Mouse (Mus musculus) intestine, embryonic 15.5 days (tissue): ENCODE data around the gene Ciao2a. TPM values are rescaled to one million over a fixed set of nuclear protein-coding genes. Genes with fewer than 3 reads are reported as not detected.

Experiments used
- ATAC-seq: fragments of 200-750 bp; cut with Nextera tagmentation; 2 replicates; pipeline ENCODE4 v1.8.0; 2017; ENCODE audit warnings: moderate TSS enrichment, moderate library complexity
- H3K27ac ChIP-seq: fragments of 300-500 bp; sonication (generic); 2 replicates; pipeline ENCODE4 v1.5.1; 2015; ENCODE audit warnings: mild to moderate bottlenecking, inconsistent platforms
- H3K27me3 ChIP-seq: fragments of 300-500 bp; sonication (generic); replicated peaks from 2 replicates; pipeline ENCODE4 v1.6.1; 2015; ENCODE audit warnings: inconsistent platforms
- H3K36me3 ChIP-seq: fragments of 300-500 bp; sonication (generic); 2 replicates; pipeline ENCODE4 v1.6.1; 2015; ENCODE audit warnings: inconsistent platforms
- H3K4me1 ChIP-seq: fragments of 300-500 bp; sonication (generic); replicated peaks from 2 replicates; pipeline ENCODE4 v1.6.1; 2015; ENCODE audit warnings: inconsistent platforms
- H3K4me2 ChIP-seq: fragments of 300-500 bp; sonication (generic); replicated peaks from 2 replicates; pipeline ENCODE4 v1.6.1; 2015; ENCODE audit warnings: mild to moderate bottlenecking, inconsistent platforms
- H3K4me3 ChIP-seq: fragments of 300-500 bp; sonication (generic); replicated peaks from 2 replicates; pipeline ENCODE4 v1.5.1; 2015; ENCODE audit warnings: inconsistent platforms
- H3K9ac ChIP-seq: fragments of 300-500 bp; sonication (generic); 2 replicates; pipeline ENCODE4 v1.6.1; 2015; ENCODE audit warnings: inconsistent platforms
- H3K9me3 ChIP-seq: fragments of 300-500 bp; sonication (generic); 2 replicates; pipeline ENCODE4 v1.6.1; 2016; ENCODE audit warnings: inconsistent platforms
- WGBS: fragments of 180-500 bp; shearing (Covaris S2); methylation state at CpG from one replicate; pipeline ENCODE4 v1.1.7; 2015; 5-methylcytosine and 5-hydroxymethylcytosine counted together
- polyA plus RNA-seq: library from polyadenylated mRNA; unstranded; fragments of >200 nt; fragmentation: Nextera tagmentation; extraction: Ambion mirVana; gene quantifications from 2 replicates; pipeline ENCODE4 v1.2.1, GENCODE M21; 2015

Gene Ciao2a
- polyA plus RNA-seq, 1 experiment from 2014 or later, result 218 TPM

DNA sequence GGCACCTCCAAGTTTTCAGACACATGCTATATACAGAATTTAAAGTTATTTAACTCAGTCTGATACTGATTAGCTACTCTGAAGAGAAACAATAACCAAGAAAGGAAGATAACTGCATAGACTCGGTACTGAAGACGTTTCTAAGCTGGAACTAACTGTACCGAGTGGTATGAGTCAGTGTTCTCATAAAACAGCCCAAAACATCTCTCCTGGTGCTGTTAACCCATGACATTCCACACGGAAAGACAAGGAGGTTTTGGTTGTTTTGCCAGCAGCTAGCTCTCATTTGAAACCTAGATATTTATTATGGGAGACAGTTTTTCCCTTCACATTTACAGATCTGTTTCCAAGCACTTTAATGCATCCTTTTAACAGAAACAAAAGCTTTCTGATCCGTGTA lies 2.8 kb upstream of the Ciao2a start:
- 3% methylated on average over 5 of the region's 5 CpGs for WGBS
- no peaks in the 10 kb centered on the region for H3K27me3 ChIP-seq
- ATAC-seq, result no peak
- H3K4me3 ChIP-seq, result peak overlapping the region; percentile 71
- H3K4me1 ChIP-seq, result peaks cover 9% of the 10 kb centered on the region
- H3K27ac ChIP-seq, result peak overlapping the region; percentile 92
- H3K9ac ChIP-seq, result peak overlapping the region; percentile 81
- H3K4me2 ChIP-seq, result peak overlapping the region; percentile 66
- H3K36me3 ChIP-seq, result no peaks in the 10 kb centered on the region
- no peaks in the 10 kb centered on the region for H3K9me3 ChIP-seq

DNA sequence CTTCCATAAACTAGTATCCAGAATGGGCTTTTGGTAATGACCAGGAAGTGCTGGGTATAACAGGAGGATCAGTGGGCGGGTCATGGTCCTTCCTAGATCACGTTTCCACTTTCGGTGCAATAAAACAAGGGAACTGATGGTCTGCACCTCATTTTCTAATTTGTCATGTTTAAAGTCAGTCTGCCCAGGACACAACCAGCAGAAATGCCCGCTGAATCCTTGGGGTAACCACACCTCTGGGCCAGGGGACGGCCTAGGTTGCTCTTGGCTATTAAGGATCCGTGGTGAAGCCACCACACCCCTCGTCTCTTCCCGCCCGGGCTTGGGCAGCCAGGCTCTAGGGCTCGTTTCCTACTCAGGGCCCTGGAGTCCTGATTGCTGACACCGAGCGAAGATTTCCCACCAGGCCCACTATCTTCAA lies 2.3 kb upstream of the Ciao2a start:
- H3K27me3 ChIP-seq, result no peaks in the 10 kb centered on the region
- peaks cover 9% of the 10 kb centered on the region for H3K4me1 ChIP-seq
- peak overlapping the region; percentile 66 for H3K4me2 ChIP-seq
- WGBS, result under 1% methylated on average over 12 of the region's 12 CpGs
- no peaks in the 10 kb centered on the region for H3K36me3 ChIP-seq
- H3K4me3 ChIP-seq, result peak overlapping the region; percentile 71
- ATAC-seq, result peak; percentile 54
- no peaks in the 10 kb centered on the region for H3K9me3 ChIP-seq
- H3K9ac ChIP-seq, result peak overlapping the region; percentile 81
- peak overlapping the region; percentile 92 for H3K27ac ChIP-seq

GRCm38 (mm10) chr9:66124681-66125542 lies 1.5 kb upstream of the Ciao2a start:
- peak overlapping the region; percentile 66 for H3K4me2 ChIP-seq
- ATAC-seq, result peak; percentile 97
- no peaks in the 10 kb centered on the region for H3K36me3 ChIP-seq
- H3K9ac ChIP-seq, result peak overlapping the region; percentile 81
- H3K9me3 ChIP-seq, result no peaks in the 10 kb centered on the region
- peak overlapping the region; percentile 92 for H3K27ac ChIP-seq
- no peaks in the 10 kb centered on the region for H3K27me3 ChIP-seq
- peak overlapping the region; percentile 71 for H3K4me3 ChIP-seq
- WGBS, result 16% methylated on average over 33 of the region's 33 CpGs
- H3K4me1 ChIP-seq, result peaks cover 9% of the 10 kb centered on the region

- no peak for ATAC-seq
- H3K36me3 ChIP-seq, result no peaks in the 10 kb centered on the region
Measured at GRCm38 (mm10) chr9:66125543-66126455, 612 bp upstream of the Ciao2a start.

DNA sequence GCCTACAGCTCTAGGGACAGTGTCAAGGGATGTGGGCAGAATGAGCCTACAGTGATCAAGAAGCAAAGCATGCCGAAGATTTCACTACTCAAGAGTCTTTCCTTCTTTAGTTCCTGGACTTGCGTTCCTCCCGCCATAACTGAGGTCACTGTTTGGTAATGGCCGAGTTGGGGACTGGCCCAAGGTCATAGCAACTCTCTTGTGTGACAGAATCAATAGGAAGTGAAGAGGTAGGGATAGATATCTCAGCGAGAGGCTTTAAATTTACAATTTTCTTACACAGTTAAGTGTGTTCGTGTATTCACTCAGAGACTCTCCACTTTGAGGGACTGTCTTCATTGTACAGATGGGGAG lies 759 bp downstream of the Ciao2a start:
- peaks cover 9% of the 10 kb centered on the region for H3K4me1 ChIP-seq
- peak overlapping the region; percentile 63 for H3K4me3 ChIP-seq
- H3K9ac ChIP-seq, result peak overlapping the region; percentile 63
- H3K27me3 ChIP-seq, result no peaks in the 10 kb centered on the region
- no peak for ATAC-seq
- WGBS, result 30% methylated on average over 6 of the region's 6 CpGs
- H3K9me3 ChIP-seq, result no peaks in the 10 kb centered on the region
- H3K4me2 ChIP-seq, result peak overlapping the region; percentile 66
- peak overlapping the region; percentile 79 for H3K27ac ChIP-seq
- no peaks in the 10 kb centered on the region for H3K36me3 ChIP-seq

More at GRCm38 (mm10) chr9:66125543-66126455, 612 bp upstream of the Ciao2a start:
- Histone ChIP-seq H3K4me2 (peak overlapping the region; percentile 66), H3K9ac (peak overlapping the region; percentile 27), H3K4me1 (peaks cover 9% of the 10 kb centered on the region), H3K27ac (peak overlapping the region; percentile 49; the same call in 1 of the 2 replicates), H3K4me3 (peak overlapping the region; percentile 63), H3K27me3 (no peaks in the 10 kb centered on the region), H3K9me3 (no peaks in the 10 kb centered on the region)
- 50% methylated on average over 12 of the region's 12 CpGs for WGBS

DNA sequence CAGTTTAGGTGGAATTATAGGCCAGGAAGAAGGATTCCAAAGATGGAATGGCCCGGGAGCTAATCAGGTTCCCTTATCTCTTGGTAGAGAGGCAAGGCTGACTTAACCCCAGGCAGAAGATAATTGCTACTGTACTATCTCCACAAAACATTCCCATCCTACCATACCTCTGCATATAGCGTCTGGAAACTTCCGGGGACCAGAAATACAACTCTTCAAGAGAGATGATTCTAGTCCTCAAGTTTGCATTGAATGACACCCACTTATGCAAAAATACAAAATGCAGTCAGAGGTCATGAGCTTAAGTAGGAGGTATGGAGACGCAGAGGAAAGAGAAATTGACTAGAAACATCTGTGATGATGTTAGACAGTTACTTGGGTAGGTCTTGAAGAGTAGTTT lies 1.5 kb downstream of the Ciao2a start:
- 0 out of 2 replicates have a peak overlapping the region, but pooled peaks have one; percentile 63 for H3K4me3 ChIP-seq
- peaks cover 1% of the 10 kb centered on the region; the same call in 1 of the 2 replicates for H3K36me3 ChIP-seq
- peak overlapping the region; percentile 66 for H3K4me2 ChIP-seq
- peaks cover 9% of the 10 kb centered on the region for H3K4me1 ChIP-seq
- no peak for ATAC-seq
- no peak overlapping the region for H3K27ac ChIP-seq
- no peaks in the 10 kb centered on the region for H3K27me3 ChIP-seq
- H3K9ac ChIP-seq, result no peak overlapping the region
- no peaks in the 10 kb centered on the region for H3K9me3 ChIP-seq
- 87% methylated on average over 4 of the region's 4 CpGs for WGBS

GRCm38 (mm10) chr9:66131466-66131865 lies 5.1 kb downstream of the Ciao2a start:
- Histone ChIP-seq H3K4me1 (0 out of 2 replicates have a peak, but pooled peaks cover 3% of the 10 kb centered on the region), H3K9ac (no peak overlapping the region), H3K27me3 (no peaks in the 10 kb centered on the region), H3K36me3 (peaks cover 10% of the 10 kb centered on the region), H3K27ac (no peak overlapping the region), H3K4me3 (no peak overlapping the region), H3K4me2 (no peak overlapping the region), H3K9me3 (no peaks in the 10 kb centered on the region)
- 93% methylated on average over 2 of the region's 2 CpGs for WGBS
- no peak for ATAC-seq

DNA sequence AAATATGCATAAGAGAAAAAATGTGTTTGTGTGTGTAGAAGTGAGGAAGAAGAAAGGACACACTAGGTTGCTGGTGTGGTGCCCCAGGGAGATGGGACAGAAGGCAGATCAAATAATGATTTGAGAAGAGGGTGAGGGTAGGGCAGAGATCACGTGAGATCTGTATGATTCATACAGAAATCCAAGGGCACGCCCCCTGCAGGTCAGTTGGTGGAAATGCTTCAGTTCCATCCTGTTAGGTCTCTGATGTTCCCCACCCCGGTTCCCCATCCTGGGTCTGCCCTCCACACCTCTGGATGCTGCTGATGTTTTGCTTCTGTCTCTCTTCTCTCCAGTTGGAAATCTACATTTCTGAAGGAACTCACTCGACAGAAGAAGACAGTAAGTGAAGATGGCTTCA lies 9.6 kb downstream of the Ciao2a start:
- no peak overlapping the region for H3K4me3 ChIP-seq
- ATAC-seq, result no peak
- no peak overlapping the region for H3K4me2 ChIP-seq
- H3K27me3 ChIP-seq, result no peaks in the 10 kb centered on the region
- no peak overlapping the region for H3K9ac ChIP-seq
- peaks cover 27% of the 10 kb centered on the region for H3K36me3 ChIP-seq
- 52% methylated on average over 4 of the region's 4 CpGs for WGBS
- no peaks in the 10 kb centered on the region for H3K4me1 ChIP-seq
- no peaks in the 10 kb centered on the region for H3K9me3 ChIP-seq
- no peak overlapping the region for H3K27ac ChIP-seq

- Histone ChIP-seq H3K36me3 (peaks cover 24% of the 10 kb centered on the region), H3K27ac (no peak overlapping the region), H3K27me3 (no peaks in the 10 kb centered on the region), H3K4me1 (no peaks in the 10 kb centered on the region), H3K9ac (no peak overlapping the region), H3K4me3 (no peak overlapping the region), H3K4me2 (no peak overlapping the region), H3K9me3 (no peaks in the 10 kb centered on the region)
- no peak for ATAC-seq
- 93% methylated on average over 7 of the region's 7 CpGs for WGBS
Measured at GRCm38 (mm10) chr9:66138193-66138592, 11.8 kb downstream of the Ciao2a start.

DNA sequence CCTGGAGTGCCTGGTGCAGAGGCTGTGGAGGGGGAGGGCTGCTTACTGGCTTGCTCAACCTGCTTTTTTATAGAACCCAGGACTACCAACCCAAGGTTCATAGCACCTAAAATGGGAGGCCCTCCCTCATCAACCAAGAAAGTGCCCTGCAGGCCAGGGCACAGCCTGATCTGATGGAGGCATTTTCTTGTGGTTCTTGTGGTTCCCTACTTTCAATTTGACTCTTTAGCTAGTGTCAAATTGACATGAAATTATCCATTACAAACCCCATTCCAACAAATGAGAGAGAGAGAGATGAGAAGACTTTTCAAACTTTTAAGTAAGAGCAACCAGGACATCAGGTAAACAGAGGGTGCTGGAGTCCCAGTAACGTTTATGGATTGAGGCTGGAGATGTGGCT lies 15.9 kb downstream of the Ciao2a start:
- H3K27ac ChIP-seq, result no peak overlapping the region
- H3K27me3 ChIP-seq, result no peaks in the 10 kb centered on the region
- H3K4me1 ChIP-seq, result no peaks in the 10 kb centered on the region
- peaks cover 17% of the 10 kb centered on the region for H3K36me3 ChIP-seq
- 63% methylated on average over 1 of the region's 1 CpGs for WGBS
- no peak overlapping the region for H3K4me2 ChIP-seq
- H3K9me3 ChIP-seq, result no peaks in the 10 kb centered on the region
- no peak overlapping the region for H3K4me3 ChIP-seq
- H3K9ac ChIP-seq, result no peak overlapping the region
- ATAC-seq, result no peak

DNA sequence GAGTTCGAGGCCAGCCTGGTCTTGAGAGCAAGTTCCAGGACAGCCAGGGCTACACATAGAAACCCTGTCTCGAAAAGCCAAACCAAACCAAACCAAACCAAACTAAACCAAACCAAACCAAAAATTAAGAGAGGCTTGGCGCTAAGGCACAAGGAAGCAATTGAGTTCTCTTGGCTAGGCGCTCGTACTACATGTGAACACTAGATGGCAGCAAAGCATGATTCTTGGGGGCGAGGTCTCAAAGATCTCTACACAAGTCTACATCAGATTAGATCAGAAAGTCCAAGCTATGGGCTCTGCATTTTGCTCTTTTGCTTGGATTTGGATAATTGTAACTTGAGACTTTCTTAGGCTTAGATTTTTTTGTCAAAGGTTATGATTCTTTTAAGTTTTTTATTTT lies 17.8 kb downstream of the Ciao2a start:
- Histone ChIP-seq H3K4me1 (no peaks in the 10 kb centered on the region), H3K4me2 (no peak overlapping the region), H3K36me3 (peaks cover 13% of the 10 kb centered on the region), H3K9me3 (no peaks in the 10 kb centered on the region), H3K27me3 (no peaks in the 10 kb centered on the region), H3K4me3 (no peak overlapping the region), H3K9ac (no peak overlapping the region), H3K27ac (no peak overlapping the region)
- 7% methylated on average over 6 of the region's 6 CpGs for WGBS
- ATAC-seq, result peak; percentile 55; the same call in 1 of the 2 replicates

GRCm38 (mm10) chr9:66146141-66146540 lies 19.7 kb downstream of the Ciao2a start:
- Histone ChIP-seq H3K9me3 (no peaks in the 10 kb centered on the region), H3K4me2 (no peak overlapping the region), H3K4me3 (no peak overlapping the region), H3K27ac (no peak overlapping the region), H3K9ac (no peak overlapping the region), H3K4me1 (no peaks in the 10 kb centered on the region), H3K27me3 (no peaks in the 10 kb centered on the region), H3K36me3 (no peaks in the 10 kb centered on the region)
- ATAC-seq, result no peak
